Mouse (Mus musculus) left cerebral cortex, postnatal 4 days (tissue): ENCODE data around the gene Chfr. TPM values are rescaled to one million over a fixed set of nuclear protein-coding genes. Genes with fewer than 3 reads are reported as not detected.
"Not testable (repeated sequence)": the region's sequence is repeated elsewhere in the genome, so short reads cannot be mapped to it uniquely, and the experiment has no call there.

Experiments used
- DNase-seq: peaks from one replicate; pipeline ENCODE4 v3.0.0-alpha.2; 2022
- intact Hi-C: fragments of 180-260 bp; cut with DNase I; formaldehyde crosslinking; loops from one replicate; pipeline ENCODE4 v1.15.1; 2025
- total RNA-seq, 2 experiments: library from RNA; stranded (reverse); gene quantifications; 2 replicates each; pipeline ENCODE4 v1.2.3; 2021

Chfr gene
- total RNA-seq, 2 experiments from 2014 or later: 86.1 to 92.9 TPM

GRCm38 (mm10) chr5:110107581-110108304 is 27.9 kb upstream of the Chfr start, which contains the start of gene Gtpbp6:
Gene Gtpbp6 (minus strand): TSS chr5:110108197.
- intact Hi-C loops: loop anchor here (5.0 kb wide), 1 partner anchor 550 kb away; the partner anchor contains the start of gene Crlf2
- DNase-seq: peak; percentile 97

GRCm38 (mm10) chr5:110108305-110108628 is 27.4 kb upstream of the Chfr start:
- no peak for DNase-seq
- intact Hi-C loops: loop anchor here (5.0 kb wide), 1 partner anchor 551 kb away; the partner anchor contains the start of gene Crlf2

DNA sequence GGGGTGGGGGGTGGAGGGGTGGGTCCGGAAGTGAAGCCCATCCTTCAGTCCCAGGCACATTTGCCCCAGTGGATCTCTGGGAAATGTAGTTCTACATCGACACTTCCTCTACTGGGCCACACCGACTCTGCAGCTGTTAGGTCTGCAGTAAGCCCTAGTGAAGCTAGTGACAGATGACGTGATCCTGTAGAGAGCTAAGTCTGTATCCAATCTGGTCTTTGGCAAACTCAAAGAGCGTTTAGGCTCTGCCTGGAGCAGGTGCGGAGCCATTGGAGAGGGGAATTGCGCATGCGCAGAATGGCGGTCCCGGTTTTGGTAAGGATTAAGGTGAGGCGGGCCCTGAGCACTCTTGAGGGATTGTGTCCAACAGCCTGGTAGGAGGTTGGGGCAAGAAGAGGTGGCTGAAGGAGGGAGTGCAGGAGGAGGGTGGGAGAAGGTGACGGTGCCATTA is 25.6 kb upstream of the Chfr start, which contains the start of gene Zfp605:
Gene Zfp605 (plus strand): TSS at position 102 of the 451 bp plus-strand sequence.
- intact Hi-C loops: loop anchor here (5.0 kb wide), 1 partner anchor 553 kb away; the partner anchor contains the start of gene Crlf2

DNA sequence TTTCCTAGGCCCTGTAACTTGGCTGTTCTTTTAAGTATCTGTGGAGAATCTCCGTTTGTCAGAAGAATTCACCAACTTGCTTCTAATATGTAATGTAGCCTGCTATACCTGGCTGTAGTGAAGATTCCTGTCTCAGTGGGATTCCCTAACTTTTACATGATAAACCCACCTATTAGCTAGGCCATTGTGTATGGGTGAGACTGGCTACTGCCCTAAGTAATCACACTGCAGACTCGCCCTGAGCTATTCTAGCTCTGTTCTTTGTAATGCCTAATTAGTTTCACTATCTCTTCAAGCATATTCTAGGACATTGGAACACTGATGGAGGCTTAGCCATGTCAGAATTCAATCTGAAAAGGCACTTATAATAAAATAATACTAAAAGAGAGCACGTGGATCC is 13.3 kb upstream of the Chfr start:
- intact Hi-C loops, DNase-seq: not testable (repeated sequence)

More for the DNA sequence above, 25.6 kb upstream of the Chfr start, which contains the start of gene Zfp605:
- DNase-seq: peak; percentile 93

GRCm38 (mm10) chr5:110136087-110136464 is 434 bp downstream of the Chfr start:
- DNase-seq: no peak
- intact Hi-C loops: loop anchor here (5.0 kb wide), 1 partner anchor 629 kb away; no protein-coding TSS in a partner anchor

- DNase-seq: no peak
- intact Hi-C loops: loop anchor here (5.0 kb wide), 1 partner anchor 631 kb away; no protein-coding TSS in a partner anchor
Observed at GRCm38 (mm10) chr5:110137816-110138215, 2.2 kb downstream of the Chfr start.

DNA sequence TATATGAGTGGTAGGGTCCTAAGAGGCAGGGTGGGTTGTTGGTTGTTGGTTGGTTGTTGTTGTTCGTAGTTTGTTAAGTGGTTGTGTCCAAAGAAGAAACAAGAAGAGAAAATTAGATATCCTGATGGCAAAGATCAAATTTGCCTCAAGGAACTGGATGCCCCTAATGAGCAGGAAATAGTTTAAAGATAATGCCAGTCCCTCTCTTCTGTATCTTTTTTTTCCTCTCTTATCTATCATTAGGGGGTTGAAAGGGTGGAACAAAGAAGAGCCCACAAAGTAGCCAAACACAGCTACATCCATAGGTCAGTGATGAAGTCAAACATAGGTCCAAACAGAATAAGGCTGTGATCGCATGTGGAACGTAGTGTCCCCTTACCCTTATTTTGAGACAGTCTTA is 3.7 kb downstream of the Chfr start:
- intact Hi-C loops: loop anchor here (5.0 kb wide), 1 partner anchor 632 kb away; no protein-coding TSS in a partner anchor
- no peak for DNase-seq

- no peak for DNase-seq
- intact Hi-C loops: no loop called here
Observed at GRCm38 (mm10) chr5:110140424-110140823, 4.8 kb downstream of the Chfr start.

DNA sequence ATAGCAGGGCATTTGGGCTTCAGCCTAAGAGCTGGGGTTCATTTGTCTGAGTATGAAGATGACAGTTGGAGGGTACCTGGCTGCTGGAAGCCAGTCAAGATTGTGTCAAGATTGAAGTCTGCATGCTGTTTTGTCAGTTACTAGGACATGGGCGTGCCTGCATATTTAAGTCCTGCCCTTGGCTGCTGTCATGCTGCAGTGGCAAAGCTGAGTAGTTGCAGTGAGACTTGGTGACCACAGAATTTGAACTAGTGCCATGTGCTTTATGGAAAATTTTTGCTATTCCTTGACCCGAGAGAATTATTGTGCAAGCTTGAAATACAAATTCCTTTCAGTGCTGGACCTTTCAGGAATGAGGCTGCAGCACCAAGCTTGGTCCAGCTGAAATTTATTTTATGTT is 6.7 kb downstream of the Chfr start:
- intact Hi-C loops: no loop called here
- no peak for DNase-seq

- intact Hi-C loops: no loop called here
- DNase-seq: no peak
Observed at GRCm38 (mm10) chr5:110143007-110143406, 7.4 kb downstream of the Chfr start.

DNA sequence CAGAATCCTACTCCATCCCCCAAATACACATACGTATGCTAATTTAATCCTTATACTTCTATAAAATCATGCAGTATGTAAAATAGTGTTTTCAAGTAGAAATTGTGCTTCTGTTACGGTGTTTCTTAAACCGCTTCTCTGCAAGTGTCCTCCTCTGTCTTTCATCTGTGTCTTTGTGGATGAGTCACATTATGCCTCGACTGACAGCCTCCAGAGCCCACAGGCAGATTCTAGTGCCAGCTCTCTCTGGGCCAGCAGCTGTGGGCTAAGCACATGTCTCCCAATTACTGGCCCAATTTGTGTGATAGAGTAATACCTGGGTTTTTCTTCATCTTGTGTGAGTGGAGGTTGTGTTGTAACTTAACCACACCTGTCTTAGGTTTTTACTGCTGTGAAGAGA is 33.7 kb downstream of the Chfr start:
- no peak for DNase-seq
- intact Hi-C loops: no loop called here

GRCm38 (mm10) chr5:110176362-110177020 is 40.8 kb downstream of the Chfr start, which contains the start of gene Golga3:
Gene Golga3 (plus strand): TSS chr5:110176701.
- intact Hi-C loops: no loop called here
- DNase-seq: peak; percentile 96

- DNase-seq: no peak
- intact Hi-C loops: no loop called here
Observed at GRCm38 (mm10) chr5:110177021-110177420, 41.4 kb downstream of the Chfr start.

DNA sequence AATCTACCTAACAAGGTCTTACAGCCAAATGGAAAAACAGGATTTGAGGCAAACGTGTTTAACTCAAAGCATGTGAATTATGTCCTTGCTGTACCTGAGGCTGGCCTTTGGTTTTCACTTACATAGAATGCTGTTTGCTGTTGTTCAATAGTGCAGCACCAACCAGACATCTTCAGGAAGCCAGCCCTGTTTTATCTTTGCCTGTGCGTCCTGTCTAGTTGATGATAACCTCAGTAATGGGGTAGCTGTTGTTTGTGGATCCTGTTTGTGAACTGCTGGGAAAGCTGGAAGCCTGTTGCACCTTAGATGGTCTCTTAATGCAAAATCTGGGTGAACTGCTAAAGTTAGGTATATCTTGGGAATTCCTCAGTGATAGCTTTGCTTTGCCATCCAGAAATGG is 43.0 kb downstream of the Chfr start:
- no peak for DNase-seq
- intact Hi-C loops: no loop called here

DNA sequence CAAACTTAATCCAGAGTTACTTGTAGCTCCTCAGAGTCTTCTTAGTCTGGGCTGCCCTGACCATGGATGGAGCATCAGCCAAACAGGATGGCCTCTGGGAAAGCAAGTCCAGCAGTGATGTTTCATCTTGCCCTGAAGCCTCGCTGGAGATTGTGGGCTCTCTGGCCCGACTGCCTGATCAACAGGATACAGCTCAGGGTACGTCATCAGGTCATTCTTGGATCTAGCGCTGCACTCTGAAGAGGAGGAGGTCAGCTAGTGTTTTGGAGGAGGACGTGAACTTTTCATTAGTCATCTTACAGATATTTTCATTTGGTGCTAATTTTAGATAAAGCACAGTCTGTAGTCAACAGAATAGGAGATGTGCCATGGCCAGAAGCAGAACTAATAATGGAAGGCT is 46.1 kb downstream of the Chfr start:
- intact Hi-C loops: no loop called here
- DNase-seq: no peak

DNA sequence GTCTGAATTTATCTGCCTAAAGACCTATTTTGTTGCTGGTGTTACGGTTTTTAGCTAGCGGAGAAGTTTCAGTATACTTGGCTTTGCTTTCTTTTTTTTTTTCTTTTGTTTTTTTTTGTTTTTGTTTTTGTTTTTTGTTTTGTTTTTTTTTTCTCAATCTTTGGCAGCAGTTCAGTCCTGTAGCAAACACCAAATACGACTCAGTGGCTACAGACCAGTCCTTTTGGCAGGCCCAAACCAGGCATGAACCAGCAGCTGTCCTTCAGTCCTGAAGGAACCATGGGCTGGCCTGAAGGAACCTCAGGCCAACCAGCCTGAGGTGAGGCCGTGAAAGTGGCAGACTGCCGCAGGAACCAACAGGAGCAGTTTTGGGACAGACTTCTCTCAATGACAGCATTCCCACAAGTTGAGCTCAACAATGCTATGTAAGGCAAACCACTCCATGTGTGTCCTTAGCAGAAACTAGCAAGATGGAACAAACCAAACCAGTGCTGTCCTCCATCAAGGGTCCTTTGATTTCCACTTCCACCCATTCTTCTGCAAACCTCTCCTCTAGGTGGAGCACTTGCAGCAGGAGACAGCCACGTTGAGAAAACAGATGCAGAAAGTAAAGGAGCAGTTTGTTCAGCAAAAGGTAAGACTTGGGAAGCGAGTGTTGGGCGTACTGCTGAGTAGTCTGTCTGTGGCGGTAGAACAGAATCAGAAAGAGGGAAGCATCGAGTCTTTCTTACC is 67.7 kb downstream of the Chfr start:
- DNase-seq: no peak
- intact Hi-C loops: loop anchor here (10.0 kb wide), 1 partner anchor 1589 kb away; no protein-coding TSS in a partner anchor

DNA sequence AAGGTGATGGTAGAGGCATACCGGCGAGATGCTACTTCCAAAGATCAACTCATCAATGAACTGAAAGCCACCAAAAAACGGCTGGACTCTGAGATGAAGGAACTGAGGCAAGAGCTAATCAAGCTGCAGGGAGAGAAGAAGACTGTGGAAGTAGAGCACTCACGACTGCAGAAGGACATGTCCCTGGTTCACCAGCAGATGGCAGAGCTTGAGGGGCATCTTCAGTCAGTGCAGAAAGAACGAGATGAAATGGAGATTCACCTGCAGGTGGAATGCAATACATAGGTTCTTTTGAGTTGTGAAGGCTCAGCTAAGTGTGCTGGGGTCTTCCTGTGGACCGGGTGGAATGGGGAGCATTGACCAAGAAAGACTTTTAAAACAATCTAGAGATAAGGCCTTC is 69.1 kb downstream of the Chfr start:
- intact Hi-C loops: loop anchor here (10.0 kb wide), 1 partner anchor 1590 kb away; no protein-coding TSS in a partner anchor
- DNase-seq: no peak

- intact Hi-C loops: no loop called here
- DNase-seq: no peak
Observed at GRCm38 (mm10) chr5:110211312-110211711, 75.7 kb downstream of the Chfr start.

- DNase-seq: no peak
- intact Hi-C loops: no loop called here
Observed at GRCm38 (mm10) chr5:110216780-110217179, 81.1 kb downstream of the Chfr start.

GRCm38 (mm10) chr5:110220331-110220730 is 84.7 kb downstream of the Chfr start:
- intact Hi-C loops: no loop called here
- DNase-seq: no peak
